Mouse (Mus musculus) limb, embryonic 10.5 days (tissue): ENCODE results near the gene Spast. TPM values are rescaled to one million over a fixed set of nuclear protein-coding genes. Genes with fewer than 3 reads are reported as not detected.

Source experiments
- DNase-seq: peaks from one replicate; pipeline ENCODE4 v3.0.0-alpha.2; 2017; ENCODE audit warnings: low spot score
- H3K27ac ChIP-seq: fragments of 300-500 bp; sonication (generic); 2 replicates; pipeline ENCODE4 v1.5.1; 2016; ENCODE audit warnings: mild to moderate bottlenecking
- H3K27me3 ChIP-seq: fragments of 300-500 bp; sonication (generic); 2 replicates; pipeline ENCODE4 v1.6.1; 2016; ENCODE audit warnings: low read depth, mild to moderate bottlenecking; ENCODE audit not compliant: poor library complexity, severe bottlenecking
- H3K36me3 ChIP-seq: fragments of 300-500 bp; sonication (generic); 2 replicates; pipeline ENCODE4 v1.6.1; 2016; ENCODE audit warnings: mild to moderate bottlenecking, moderate library complexity
- H3K4me1 ChIP-seq: fragments of 300-500 bp; sonication (generic); 2 replicates; pipeline ENCODE4 v1.6.1; 2016
- H3K4me3 ChIP-seq: fragments of 300-500 bp; sonication (generic); 2 replicates; pipeline ENCODE4 v1.5.1; 2016; ENCODE audit warnings: mild to moderate bottlenecking, moderate library complexity
- H3K9me3 ChIP-seq: fragments of 300-500 bp; sonication (generic); replicated peaks from 2 replicates; pipeline ENCODE4 v1.6.1; 2016; ENCODE audit warnings: mild to moderate bottlenecking
- WGBS: fragments of 180-500 bp; shearing (Covaris S2); methylation state at CpG from one replicate; pipeline ENCODE4 v1.1.7; 2016; 5-methylcytosine and 5-hydroxymethylcytosine counted together
- polyA plus RNA-seq: library from polyadenylated mRNA; unstranded; fragments of >200 nt; fragmentation: Nextera tagmentation; extraction: Ambion mirVana; gene quantifications from 2 replicates; pipeline ENCODE4 v1.2.1, GENCODE M21; 2016

The Spast gene
- polyA plus RNA-seq, 1 experiment from 2014 or later, result 19.4 TPM

- Histone ChIP-seq H3K27ac (no peak overlapping the region), H3K4me3 (no peak overlapping the region), H3K27me3 (no peaks in the 10 kb centered on the region), H3K4me1 (no peaks in the 10 kb centered on the region), H3K36me3 (peaks cover 95% of the 10 kb centered on the region), H3K9me3 (no peaks in the 10 kb centered on the region)
- no peak for DNase-seq
- WGBS, result 83% methylated on average over 1 of the region's 1 CpGs
These were observed 75.9 kb downstream of the Spast start for GRCm38 (mm10) chr17:74414671-74415070.

GRCm38 (mm10) chr17:74416841-74417360 is 78.1 kb downstream of the Spast start:
- Histone ChIP-seq H3K27me3 (no peaks in the 10 kb centered on the region), H3K4me1 (no peaks in the 10 kb centered on the region), H3K27ac (no peak overlapping the region), H3K4me3 (no peak overlapping the region), H3K36me3 (peaks cover 96% of the 10 kb centered on the region), H3K9me3 (no peaks in the 10 kb centered on the region)
- DNase-seq, result no peak
- 94% methylated on average over 8 of the region's 8 CpGs for WGBS

- Histone ChIP-seq H3K27me3 (no peaks in the 10 kb centered on the region), H3K4me1 (no peaks in the 10 kb centered on the region), H3K9me3 (no peaks in the 10 kb centered on the region), H3K27ac (no peak overlapping the region), H3K36me3 (peaks cover 96% of the 10 kb centered on the region), H3K4me3 (no peak overlapping the region)
- DNase-seq, result no peak
- WGBS, result 53% methylated on average over 4 of the region's 4 CpGs
These were observed 79.4 kb downstream of the Spast start for GRCm38 (mm10) chr17:74418171-74418570.

DNA sequence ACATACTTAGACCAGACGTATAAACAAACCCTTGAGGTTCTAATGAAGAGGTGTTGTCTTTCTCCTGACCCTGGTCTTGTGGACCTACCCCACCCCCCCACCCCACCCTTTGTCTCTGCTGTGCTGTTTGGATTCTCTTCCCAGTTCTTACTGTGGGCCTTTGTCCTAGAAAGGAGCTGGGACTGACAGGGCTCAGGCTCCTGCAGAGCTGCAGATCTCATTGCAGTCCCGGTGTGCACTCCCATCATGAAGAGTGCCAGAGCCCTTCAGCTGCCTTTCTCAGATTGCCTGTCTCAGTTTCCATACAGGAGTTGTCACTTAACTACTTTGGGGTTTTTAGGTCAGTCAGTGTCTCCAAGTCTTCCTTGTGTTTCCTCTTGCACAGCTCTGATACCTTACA is 81.9 kb downstream of the Spast start:
- no peaks in the 10 kb centered on the region for H3K4me1 ChIP-seq
- no peak overlapping the region for H3K27ac ChIP-seq
- H3K9me3 ChIP-seq, result no peaks in the 10 kb centered on the region
- WGBS, result 93% methylated on average over 2 of the region's 2 CpGs
- no peak overlapping the region for H3K4me3 ChIP-seq
- no peaks in the 10 kb centered on the region for H3K27me3 ChIP-seq
- DNase-seq, result no peak
- H3K36me3 ChIP-seq, result peaks cover 94% of the 10 kb centered on the region

GRCm38 (mm10) chr17:74424401-74425005 is 85.7 kb downstream of the Spast start:
- no peaks in the 10 kb centered on the region for H3K4me1 ChIP-seq
- DNase-seq, result no peak
- no peak overlapping the region for H3K4me3 ChIP-seq
- 91% methylated on average over 12 of the region's 12 CpGs for WGBS
- H3K27ac ChIP-seq, result no peak overlapping the region
- H3K27me3 ChIP-seq, result no peaks in the 10 kb centered on the region
- peaks cover 88% of the 10 kb centered on the region for H3K36me3 ChIP-seq
- H3K9me3 ChIP-seq, result no peaks in the 10 kb centered on the region

- Histone ChIP-seq H3K27me3 (no peaks in the 10 kb centered on the region), H3K4me1 (no peaks in the 10 kb centered on the region), H3K4me3 (no peak overlapping the region), H3K36me3 (peaks cover 34% of the 10 kb centered on the region), H3K27ac (no peak overlapping the region), H3K9me3 (no peaks in the 10 kb centered on the region)
- no peak for DNase-seq
- WGBS, result 92% methylated on average over 8 of the region's 8 CpGs
These were observed 91.3 kb downstream of the Spast start for GRCm38 (mm10) chr17:74430074-74430473.

GRCm38 (mm10) chr17:74431481-74431880 is 92.7 kb downstream of the Spast start:
- Histone ChIP-seq H3K36me3 (peaks cover 22% of the 10 kb centered on the region), H3K4me3 (no peak overlapping the region), H3K9me3 (no peaks in the 10 kb centered on the region), H3K27ac (no peak overlapping the region), H3K4me1 (no peaks in the 10 kb centered on the region), H3K27me3 (no peaks in the 10 kb centered on the region)
- WGBS, result 71% methylated on average over 13 of the region's 13 CpGs
- DNase-seq, result no peak

GRCm38 (mm10) chr17:74432631-74433030 is 93.8 kb downstream of the Spast start:
- no peak for DNase-seq
- WGBS, result 88% methylated on average over 5 of the region's 5 CpGs
- H3K27me3 ChIP-seq, result no peaks in the 10 kb centered on the region

GRCm38 (mm10) chr17:74437762-74438161 is 99.0 kb downstream of the Spast start:
- Histone ChIP-seq H3K36me3 (no peaks in the 10 kb centered on the region), H3K4me3 (no peak overlapping the region), H3K4me1 (no peaks in the 10 kb centered on the region), H3K27me3 (no peaks in the 10 kb centered on the region), H3K9me3 (no peaks in the 10 kb centered on the region), H3K27ac (no peak overlapping the region)
- WGBS, result 89% methylated on average over 9 of the region's 9 CpGs
- no peak for DNase-seq

More at GRCm38 (mm10) chr17:74432631-74433030, 93.8 kb downstream of the Spast start:
- peaks cover 10% of the 10 kb centered on the region for H3K36me3 ChIP-seq
- H3K4me3 ChIP-seq, result no peak overlapping the region
- H3K4me1 ChIP-seq, result no peaks in the 10 kb centered on the region
- H3K27ac ChIP-seq, result no peak overlapping the region
- no peaks in the 10 kb centered on the region for H3K9me3 ChIP-seq

- Histone ChIP-seq H3K9me3 (no peaks in the 10 kb centered on the region), H3K27me3 (no peaks in the 10 kb centered on the region), H3K36me3 (no peaks in the 10 kb centered on the region), H3K27ac (no peak overlapping the region), H3K4me3 (no peak overlapping the region), H3K4me1 (no peaks in the 10 kb centered on the region)
- WGBS, result 88% methylated on average over 5 of the region's 5 CpGs
- no peak for DNase-seq
These were observed 101.7 kb downstream of the Spast start for GRCm38 (mm10) chr17:74440486-74440885.

Other genes with a start within 250 kb of the Spast start
- gene Memo1, start 43.5 kb upstream of the Spast start, polyA plus RNA-seq, result 94.8 and 96.7 TPM in 2 replicates
- gene Dpy30, start 15.0 kb upstream of the Spast start, polyA plus RNA-seq, result 262 and 302 TPM in 2 replicates
- gene Slc30a6, start 56.6 kb downstream of the Spast start, polyA plus RNA-seq, result 38.4 and 39.2 TPM in 2 replicates
- gene Nlrc4, start 120.2 kb downstream of the Spast start, polyA plus RNA-seq, result 0.19 and 0.25 TPM in 2 replicates
- gene Yipf4, start 150.5 kb downstream of the Spast start, polyA plus RNA-seq, result 30.0 and 31.2 TPM in 2 replicates
- gene Birc6, start 189.3 kb downstream of the Spast start, polyA plus RNA-seq, result 84.3 and 88.7 TPM in 2 replicates